Mouse (Mus musculus) lung, postnatal 36 days (tissue): ENCODE measurements around the gene Olfr1339.
A peak's percentile ranks its signal among the peaks of the same experiment; 100 is the strongest.

Source experiments
- DNase-seq: peaks from one replicate; pipeline ENCODE4 v3.0.0; 2022; ENCODE audit warnings: mixed read lengths

Olfr1339 gene

GRCm38 (mm10) chr4:118731875-118732274 lies at the start of gene Olfr1339:
Gene Olfr1339, plus strand, starts transcription at chr4:118732175.
- no peak for DNase-seq

DNA sequence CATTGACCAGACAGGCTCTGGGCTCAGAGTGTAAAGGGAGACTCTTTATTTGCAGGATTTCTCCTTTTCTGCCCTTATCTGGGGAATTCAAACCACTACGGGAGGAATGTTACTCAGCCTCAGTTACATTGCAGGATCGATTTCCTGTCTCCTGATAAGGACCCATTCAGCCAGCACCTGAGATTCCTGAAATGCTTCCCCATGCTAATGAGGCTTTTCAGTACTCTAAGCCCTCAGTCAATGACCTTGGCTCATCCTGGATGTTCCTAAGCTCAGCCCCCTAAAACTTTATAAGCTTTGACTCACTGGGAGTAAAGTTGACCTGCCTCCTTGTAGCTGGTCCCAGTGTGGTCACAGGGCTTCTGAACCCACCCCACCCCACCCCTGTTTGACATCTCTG lies 44.9 kb upstream of the Olfr1339 start:
- DNase-seq = peak; percentile 22

DNA sequence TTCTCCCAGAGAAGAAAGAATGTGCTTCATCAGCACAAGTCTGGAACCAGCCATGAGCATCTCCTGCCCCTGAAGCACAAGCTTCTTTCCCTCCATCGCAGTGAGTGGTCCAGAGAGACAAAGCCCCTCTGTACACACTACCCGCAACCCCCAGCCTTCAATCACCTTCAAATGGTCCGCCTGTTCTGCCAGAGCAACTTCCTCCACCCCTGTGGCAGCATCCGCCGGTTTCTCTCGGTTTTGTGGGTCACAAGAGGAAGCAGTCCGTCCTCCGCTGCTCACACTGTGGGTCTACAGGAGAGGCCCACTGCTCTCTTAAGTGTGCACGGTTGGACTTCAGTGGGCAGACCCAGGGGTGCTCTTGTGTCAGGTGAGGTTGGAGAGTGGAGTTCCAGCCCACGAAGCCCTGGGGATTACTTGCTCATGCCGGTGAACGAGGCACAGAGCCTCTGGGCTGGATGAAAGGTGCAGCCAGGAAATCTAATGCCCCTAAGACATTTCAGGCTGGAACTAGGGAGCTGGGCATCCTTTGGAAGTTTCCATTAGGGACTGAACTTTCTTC lies 39.5 kb upstream of the Olfr1339 start, which contains the start of gene Olfr1342:
Gene Olfr1342, minus strand, starts transcription at position 345 of the 562 bp plus-strand sequence.
- DNase-seq = no peak

DNA sequence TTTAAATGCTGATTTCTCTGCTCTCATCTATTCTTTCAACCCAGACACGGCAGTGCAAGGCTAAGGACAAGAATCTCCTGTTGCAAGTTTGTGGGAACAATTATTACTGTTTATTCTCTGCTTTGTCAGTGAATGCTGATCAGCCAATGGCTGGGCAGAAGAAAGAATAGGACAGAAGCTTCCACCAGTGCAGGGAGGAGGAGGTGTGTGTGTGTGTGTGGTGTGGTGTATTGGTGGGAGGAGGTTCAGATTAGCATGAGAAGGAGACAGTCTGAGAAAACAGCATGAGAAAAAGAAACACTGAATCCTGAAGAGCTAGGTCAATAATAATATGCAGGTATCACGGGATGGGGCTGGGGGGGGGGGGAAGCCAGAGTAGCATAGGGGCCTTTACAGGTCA lies 38.2 kb upstream of the Olfr1339 start:
- no peak for DNase-seq

- DNase-seq = no peak
These were observed 28.8 kb upstream of the Olfr1339 start, which contains the start of gene Olfr1341 for GRCm38 (mm10) chr4:118703223-118703622. Gene Olfr1341, plus strand, starts transcription at chr4:118703523.

- no peak for DNase-seq
These were observed 23.9 kb upstream of the Olfr1339 start for GRCm38 (mm10) chr4:118708086-118708485.

- DNase-seq = no peak
These were observed 20.3 kb upstream of the Olfr1339 start for GRCm38 (mm10) chr4:118711656-118712055.

- DNase-seq = no peak
These were observed 12.1 kb upstream of the Olfr1339 start, which contains the start of gene Olfr1340 for GRCm38 (mm10) chr4:118719838-118720237. Gene Olfr1340, plus strand, starts transcription at chr4:118720138.

GRCm38 (mm10) chr4:118721742-118722483 lies 10.1 kb upstream of the Olfr1339 start:
- DNase-seq = peak; percentile 1

- no peak for DNase-seq
These were observed 7.6 kb downstream of the Olfr1339 start for GRCm38 (mm10) chr4:118739574-118739973.

DNA sequence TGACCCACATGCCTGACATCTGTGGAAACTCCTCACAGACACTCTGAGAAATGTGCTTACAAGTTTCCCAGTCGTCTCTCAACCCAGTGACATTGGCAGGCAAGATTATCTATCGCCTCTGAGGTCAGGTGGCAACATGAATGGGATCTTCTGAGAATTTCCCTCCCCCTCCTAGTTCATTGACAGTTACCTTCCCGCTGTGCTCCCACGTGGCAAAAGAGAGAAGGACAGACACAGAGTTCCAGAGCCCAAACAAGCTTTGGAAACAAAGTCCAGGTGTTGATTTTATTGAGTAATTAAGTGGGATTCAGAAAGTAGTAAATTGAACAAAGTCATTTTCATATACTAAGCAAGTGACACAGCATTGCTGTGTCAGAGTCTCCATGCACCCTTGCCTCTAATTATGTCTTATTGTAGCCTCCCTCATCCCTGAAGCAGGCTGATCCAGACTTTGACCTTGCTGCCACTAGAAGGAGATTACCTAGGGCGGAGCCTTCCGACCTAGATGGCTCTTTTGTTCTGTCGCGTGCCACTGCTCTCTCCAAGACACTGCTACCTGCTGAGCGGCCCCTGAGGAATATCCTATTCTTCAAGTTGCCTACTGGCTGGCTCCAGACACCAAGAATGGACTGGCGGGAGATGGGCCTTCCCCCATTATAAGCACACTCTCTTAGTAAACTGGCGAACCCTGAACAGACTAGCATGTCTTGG lies 9.2 kb downstream of the Olfr1339 start:
- DNase-seq = no peak

DNA sequence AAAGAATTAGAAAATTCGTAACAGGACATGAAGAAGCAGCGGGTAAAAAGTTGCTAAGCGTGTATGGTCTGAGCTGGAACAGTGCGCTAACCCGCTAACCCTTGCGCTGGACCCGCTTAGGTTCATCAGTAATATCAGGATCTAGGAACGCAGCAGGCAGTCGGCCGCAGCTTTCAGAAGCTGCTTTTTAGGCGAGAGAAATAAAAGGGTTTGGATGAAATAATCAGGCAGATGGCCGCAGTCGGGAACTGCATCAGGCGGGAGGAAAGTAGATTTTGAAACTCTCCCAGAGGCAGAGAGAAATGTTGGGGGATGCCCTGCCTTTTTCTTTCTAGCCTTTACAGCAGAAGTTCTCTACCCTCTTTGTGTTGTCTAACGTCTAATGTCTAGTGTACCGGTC lies 9.9 kb downstream of the Olfr1339 start:
- DNase-seq = no peak

- no peak for DNase-seq
These were observed 26.7 kb downstream of the Olfr1339 start, which contains the start of gene Olfr1338 for GRCm38 (mm10) chr4:118758637-118759036. Gene Olfr1338, minus strand, starts transcription at chr4:118758737.

- no peak for DNase-seq
These were observed 50.5 kb downstream of the Olfr1339 start, which contains the start of gene Olfr1337 for GRCm38 (mm10) chr4:118782486-118782885. Gene Olfr1337, minus strand, starts transcription at chr4:118782586.
